Mouse (Mus musculus): ENCODE results near the gene Ppan. TPM values are rescaled to one million over a fixed set of nuclear protein-coding genes. Genes with fewer than 3 reads are reported as not detected.

Gene Ppan
- 10 to 100 TPM; 39.8 to 41.1 TPM for total RNA-seq (2021)
- long read RNA-seq, experiment 1, transcript Ppan-201 (11 exons, 1,670 nt), result major isoform, 15 of 28 reads
- long read RNA-seq, experiment 1, partial matches to known transcripts, result 3 of 28 reads
- long read RNA-seq, experiment 1, other reads (novel, unspliced or antisense), result 9 of 28 reads
- long read RNA-seq, experiment 2, transcript Ppan-201 (11 exons, 1,670 nt), result major isoform, 45 of 65 reads
- long read RNA-seq, experiment 2, partial matches to known transcripts, result 11 of 65 reads
- long read RNA-seq, experiment 2, other reads (novel, unspliced or antisense), result 8 of 65 reads

DNA sequence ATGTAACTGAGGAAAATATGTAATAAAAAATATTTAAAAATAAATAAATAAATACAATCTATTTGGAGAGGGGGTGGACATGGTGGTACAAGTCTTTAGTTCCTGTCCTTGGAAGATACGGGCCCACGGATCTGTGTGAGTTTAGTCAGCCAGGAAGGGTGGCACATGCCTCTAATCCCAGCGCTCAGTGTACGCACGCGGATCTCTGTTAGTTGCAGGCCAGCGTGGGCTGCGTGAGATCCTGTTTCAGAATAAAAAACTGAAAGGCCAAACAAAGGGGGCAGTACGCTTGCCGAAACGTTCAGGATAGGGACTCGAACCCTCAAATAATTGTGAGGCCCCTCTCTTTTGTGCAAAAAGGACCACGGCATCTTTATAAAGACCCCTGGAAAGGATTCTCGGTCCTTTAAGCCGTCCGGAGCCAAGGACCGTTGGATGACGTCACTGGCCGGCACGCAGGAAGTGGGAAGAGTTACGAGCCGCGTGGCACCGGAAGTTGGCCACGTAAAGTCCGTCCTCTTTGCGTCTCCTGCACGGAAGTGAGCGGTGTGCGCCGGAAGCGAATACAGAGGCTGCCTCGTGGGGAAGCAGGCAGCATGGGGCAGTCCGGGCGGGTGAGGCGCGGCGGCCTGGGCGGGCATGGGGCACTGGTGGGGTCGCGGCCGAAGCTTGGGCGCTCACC, at the start of gene Ppan:
Gene Ppan, plus strand, starts transcription at position 472 of the 682 bp plus-strand sequence.
- peak; percentile 89 to 91 for DNase-seq (ENCODE audit: low spot score in 2 of 2)

DNA sequence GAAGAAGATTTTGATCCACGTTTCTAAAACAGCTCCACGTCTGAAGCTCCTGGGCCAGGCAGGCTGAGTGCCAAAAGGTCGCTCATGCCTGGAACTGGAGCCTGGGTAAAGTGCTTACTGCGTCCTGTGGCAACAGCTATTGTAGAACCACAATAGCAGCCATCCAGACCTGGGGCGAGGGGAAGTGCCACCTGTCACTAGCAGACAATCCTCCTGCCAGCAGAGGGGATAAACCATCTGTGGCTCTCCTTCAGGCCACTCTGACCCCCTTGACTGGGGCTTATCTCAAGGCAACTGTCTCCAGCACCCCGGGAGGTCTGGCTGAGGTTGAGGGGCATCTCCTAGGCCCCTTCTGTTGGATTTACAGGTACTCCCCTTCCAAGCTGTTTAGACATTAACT, 49.0 kb upstream of the Ppan start:
- no peak for DNase-seq (ENCODE audit: low spot score in 2 of 2)

DNA sequence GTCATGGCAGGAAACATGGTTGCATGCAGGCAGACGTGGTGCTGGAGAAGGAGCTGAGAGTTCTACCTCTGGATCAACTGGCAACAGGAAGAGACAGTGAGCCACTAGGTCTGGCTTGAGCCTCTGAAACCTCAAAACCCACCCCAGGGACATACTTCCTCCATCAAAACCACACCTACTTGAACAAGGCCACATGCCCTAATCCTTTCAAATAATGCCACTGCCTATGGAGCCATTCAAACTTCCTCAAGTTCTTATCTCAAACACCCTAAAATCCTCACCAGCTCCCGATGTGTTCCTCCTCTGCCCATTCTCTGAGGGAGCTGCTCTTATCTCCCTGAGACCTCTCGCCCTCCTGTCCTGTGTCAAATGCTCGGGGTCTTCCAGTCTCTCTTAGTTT, 45.8 kb upstream of the Ppan start:
- DNase-seq (ENCODE audit: low spot score in 2 of 2), result no peak

DNA sequence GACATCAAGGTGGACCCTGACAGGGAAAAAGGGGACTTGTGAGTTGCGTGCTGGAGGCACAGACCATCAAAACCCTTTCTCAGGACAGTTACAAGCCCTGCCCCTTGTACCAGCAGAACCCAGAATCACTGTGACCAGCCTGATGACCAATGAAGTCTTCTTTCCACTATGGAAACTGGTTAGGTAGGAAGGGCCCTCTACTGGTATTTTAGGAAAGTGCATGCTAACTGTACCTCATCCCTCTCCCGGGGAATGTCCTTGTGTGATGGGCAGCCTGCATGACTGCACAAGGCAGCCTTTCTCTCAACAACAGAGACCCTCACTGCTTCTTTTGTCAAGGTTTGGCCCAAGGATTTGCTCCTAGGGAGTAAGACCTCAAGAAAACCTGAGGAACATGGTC, 45.3 kb upstream of the Ppan start:
- DNase-seq (ENCODE audit: low spot score in 2 of 2), result peak in 1 of 2 experiments; percentile 15

DNA sequence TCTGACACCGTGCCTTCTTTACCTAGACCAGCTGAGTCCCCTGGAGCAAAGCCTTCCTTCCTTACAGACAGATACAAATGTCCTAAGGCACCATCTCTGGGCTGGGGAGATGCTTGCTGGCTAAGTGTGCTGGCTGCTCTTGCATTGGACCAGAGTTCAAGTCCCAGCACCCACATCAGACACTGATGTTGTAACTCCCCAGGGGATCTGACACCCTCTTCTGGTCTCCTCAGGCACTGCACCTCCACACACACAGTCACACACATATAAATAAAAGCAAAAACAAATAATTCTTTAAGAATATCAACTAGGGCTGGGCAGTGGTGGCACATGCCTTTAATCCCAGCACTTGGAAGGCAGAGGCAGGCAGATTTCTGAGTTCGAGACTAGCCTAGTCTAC, 37.8 kb upstream of the Ppan start:
- no peak for DNase-seq (ENCODE audit: low spot score in 2 of 2)

DNA sequence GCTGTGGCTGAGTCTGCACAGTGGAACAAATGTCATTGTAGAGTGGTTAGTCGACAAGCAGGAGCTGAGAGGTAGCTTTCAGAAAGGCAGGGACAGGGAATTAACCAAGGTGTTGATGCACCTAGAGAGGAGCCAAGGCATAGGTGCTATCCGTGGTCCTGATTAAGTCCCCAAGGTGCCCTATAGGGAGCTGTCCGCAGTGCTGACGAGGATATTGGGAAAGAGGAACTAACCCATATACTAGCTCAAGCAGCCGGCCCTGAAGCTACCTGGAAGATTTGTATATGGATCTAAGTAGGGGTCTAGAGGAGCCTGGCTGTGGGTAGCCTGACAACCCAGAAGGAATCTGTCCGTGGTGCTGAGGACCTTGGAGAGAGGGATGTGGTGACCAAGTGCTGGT, 30.8 kb upstream of the Ppan start:
- DNase-seq (ENCODE audit: low spot score in 2 of 2), result peak; percentile 31 to 36

DNA sequence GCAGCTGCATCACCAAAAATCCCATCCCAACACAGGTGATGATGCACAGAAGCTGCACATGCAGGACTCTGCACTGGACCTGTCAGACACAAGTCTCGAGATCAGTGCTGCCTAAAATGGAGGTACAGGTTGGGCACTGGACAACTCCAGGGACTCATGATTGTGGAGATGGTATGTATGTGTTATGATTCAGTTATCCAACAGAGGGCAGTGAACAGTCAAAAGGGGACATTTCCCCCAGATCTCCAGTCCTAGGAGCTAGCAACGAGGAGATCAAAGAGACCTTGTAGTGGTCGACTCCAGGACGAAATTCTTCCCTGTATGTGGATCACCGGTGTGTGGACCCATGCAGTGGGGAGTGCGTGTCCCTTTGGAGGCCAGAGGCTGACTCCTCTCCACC, 28.0 kb upstream of the Ppan start:
- DNase-seq (ENCODE audit: low spot score in 2 of 2), result no peak

DNA sequence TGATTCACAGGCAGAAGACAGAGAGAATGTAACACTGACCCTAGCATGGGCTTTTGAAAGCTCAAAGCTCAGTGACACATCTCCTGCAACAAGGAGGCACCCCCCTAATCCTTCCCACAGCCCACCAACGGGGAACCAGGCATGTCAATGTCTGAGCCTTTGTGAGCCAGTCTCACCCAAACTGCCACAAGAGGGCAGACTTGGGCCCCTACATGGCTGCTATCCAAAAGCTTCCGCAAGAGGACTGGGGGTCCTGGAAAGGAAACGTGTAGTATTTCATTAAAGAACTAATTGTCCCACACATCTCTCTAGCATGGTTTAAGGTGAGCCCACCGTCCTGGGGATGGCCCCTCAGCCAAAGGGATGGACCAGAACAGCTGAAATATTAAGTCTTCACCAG, 26.2 kb upstream of the Ppan start:
- DNase-seq (ENCODE audit: low spot score in 2 of 2), result peak in 1 of 2 experiments; percentile 57

DNA sequence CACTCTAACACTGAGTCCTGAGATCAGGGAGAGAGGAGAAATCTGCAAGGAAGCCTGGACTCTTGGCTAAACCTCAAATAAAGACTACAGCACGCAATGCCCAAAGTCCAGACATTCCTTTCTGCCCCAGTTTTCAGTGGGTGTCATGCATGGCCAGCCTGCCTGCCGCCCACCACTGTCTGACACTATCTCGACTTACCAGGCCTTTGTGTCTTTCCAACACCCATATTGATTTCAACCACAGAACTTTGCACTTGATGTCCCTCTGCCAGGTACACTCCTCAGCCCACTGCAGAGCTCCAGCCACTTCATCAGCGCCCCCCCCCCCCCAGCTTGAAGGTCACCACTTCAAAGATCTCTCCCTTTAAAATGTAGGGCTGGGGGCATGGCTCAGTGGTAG, 25.8 kb upstream of the Ppan start:
- DNase-seq (ENCODE audit: low spot score in 2 of 2), result no peak

DNA sequence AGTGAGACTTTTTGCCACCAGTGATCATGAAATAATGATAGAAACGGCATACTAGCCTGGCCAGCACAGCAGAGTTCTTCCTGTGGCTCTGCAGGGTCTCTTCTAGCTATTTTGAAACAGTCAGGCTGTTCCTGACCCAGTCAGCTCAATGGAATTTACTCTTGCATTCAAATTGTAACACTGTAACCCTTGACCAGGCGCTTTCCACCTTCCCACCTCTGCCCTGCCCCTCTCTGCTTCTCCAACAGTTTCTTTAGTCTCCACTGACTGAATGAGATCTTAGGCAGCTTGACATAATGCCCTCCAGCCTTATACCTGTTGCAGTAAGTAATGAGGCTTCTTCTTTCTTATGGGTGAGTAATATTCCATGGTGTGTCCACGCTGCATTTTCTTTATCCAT, 21.1 kb upstream of the Ppan start:
- DNase-seq (ENCODE audit: low spot score in 2 of 2), result no peak

DNA sequence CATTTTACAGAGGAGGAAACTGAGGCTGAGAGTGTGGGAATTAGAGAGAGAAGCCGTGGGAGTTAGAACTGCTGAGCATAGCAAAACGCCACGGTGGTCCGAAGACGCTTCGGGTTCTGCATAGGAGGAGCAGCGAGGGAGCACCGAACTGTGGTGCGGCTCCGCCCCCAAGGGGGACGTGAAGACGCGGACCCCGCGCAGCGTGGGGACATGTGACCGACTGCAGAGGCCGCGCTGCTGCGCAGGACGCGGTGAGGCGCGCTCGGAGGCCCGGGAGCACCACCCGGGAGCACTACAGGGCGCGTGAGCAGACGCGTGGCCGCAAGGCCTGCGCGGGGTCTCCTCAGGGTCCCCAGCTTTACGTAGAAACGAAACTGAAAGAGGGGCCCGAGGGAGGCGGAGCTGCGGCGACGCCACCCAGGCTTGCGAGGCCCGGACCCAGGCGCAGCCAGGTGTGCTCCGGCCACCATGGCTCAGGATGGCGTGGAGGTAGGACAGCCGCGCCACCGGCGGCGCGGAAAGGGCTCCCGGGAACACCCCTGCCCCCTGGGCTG, 19.4 kb upstream of the Ppan start, which contains the start of gene A230050P20Rik:
Gene A230050P20Rik, plus strand, starts transcription at position 195 of the 554 bp plus-strand sequence.
- peak; percentile 56 to 69 for DNase-seq (ENCODE audit: low spot score in 2 of 2)

DNA sequence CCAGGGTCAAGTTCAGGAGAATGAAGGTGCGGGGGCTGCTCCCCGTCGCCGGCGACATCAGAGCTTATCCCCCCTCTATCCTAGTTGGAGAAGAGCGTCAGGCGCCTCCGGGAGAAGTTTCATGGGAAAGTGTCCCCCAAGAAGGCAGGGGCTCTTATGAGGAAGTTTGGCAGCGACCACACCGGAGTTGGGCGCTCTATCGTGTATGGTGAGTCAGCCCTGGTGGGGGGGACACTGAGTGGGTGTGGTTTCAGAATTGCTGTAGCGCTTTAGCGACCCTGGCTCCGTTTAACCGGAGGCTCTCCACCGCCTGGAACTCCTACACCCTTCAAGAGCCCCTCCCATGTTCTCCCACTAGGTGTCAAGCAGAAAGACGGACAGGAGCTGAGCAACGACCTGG, 18.7 kb upstream of the Ppan start:
- DNase-seq (ENCODE audit: low spot score in 2 of 2), result peak in 1 of 2 experiments; percentile 28

DNA sequence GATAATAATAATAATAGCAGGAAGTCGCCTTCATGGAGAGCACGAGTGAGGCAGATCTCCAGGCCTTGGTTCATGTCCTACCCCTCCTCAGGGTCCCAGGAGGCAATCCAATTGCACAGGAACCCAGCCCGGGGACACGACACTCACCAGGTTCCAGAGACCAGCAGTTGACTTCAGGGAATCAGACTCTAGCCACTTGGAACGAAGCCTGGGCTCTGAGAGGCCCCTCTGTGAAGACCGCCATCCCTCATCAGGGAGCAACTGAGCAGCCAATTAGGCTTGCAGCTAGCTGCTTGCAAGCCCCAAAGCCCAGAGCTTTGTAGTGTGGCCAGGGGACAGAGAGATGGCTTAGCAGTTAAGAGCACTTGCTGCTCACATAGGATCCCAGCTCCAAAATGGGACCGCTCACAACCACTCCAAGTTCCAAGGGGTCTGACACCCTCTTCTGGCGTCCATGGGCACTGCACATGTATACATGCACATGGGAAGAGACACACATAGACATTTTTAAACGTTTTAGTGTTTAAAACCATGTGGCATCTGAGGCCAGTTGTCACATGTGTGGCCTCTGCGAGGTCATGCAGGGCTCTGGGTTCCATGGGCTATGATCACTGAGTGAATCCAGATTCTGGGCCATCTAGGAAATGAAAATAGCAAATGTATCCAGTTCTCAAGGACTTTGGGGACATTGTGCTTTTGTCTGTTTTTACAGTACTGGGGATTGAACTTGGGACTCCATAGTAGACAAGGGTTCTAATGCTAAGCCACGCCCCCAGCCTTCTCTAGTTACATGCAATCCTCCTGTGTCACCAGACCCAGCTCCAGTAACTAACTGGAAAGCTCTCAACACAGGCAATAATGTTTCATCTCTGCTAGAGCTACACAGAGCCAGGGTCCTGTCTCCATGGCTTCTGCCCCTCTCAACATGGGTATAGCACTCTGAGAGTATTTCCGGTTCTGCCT, 17.5 kb upstream of the Ppan start:
- DNase-seq (ENCODE audit: low spot score in 2 of 2), result no peak

DNA sequence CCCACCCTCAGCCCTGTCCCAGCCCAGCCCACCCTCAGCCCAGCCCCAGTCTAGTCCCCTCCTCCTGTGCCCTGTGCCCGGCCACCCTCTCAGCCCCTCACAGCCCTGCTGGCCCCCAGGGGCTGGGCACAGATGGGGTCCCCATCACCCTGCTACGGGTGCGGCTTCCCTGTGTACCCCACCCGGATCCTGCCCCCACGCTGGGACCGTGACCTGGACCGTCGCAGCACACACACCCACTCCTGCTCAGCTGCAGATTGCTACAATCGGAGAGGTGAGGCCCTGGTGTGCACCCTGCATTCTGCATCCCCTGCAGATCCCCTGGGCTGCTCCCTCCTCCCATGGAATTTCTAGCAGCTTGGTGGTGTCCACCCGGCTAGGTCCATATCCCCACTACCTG, 15.0 kb upstream of the Ppan start:
- no peak for DNase-seq (ENCODE audit: low spot score in 2 of 2)

DNA sequence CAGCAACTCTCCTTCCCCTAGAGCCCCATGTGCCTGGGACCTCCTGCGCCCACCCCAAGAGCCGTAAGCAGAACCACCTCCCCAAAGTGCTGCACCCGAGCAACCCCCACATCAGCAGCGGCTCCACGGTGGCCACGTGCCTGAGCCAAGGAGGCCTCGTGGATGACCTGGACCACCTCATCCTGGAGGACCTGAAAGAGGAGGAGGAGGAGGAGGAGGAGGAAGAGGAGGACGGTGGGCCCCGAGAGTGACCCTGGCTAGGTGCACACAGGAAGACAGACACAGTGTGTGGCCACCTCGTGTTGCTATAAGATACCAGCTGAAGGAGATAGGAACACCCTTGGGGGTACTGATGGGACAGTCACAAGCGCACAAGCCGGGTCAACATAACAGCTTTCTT, 14.5 kb upstream of the Ppan start:
- DNase-seq (ENCODE audit: low spot score in 2 of 2), result no peak

DNA sequence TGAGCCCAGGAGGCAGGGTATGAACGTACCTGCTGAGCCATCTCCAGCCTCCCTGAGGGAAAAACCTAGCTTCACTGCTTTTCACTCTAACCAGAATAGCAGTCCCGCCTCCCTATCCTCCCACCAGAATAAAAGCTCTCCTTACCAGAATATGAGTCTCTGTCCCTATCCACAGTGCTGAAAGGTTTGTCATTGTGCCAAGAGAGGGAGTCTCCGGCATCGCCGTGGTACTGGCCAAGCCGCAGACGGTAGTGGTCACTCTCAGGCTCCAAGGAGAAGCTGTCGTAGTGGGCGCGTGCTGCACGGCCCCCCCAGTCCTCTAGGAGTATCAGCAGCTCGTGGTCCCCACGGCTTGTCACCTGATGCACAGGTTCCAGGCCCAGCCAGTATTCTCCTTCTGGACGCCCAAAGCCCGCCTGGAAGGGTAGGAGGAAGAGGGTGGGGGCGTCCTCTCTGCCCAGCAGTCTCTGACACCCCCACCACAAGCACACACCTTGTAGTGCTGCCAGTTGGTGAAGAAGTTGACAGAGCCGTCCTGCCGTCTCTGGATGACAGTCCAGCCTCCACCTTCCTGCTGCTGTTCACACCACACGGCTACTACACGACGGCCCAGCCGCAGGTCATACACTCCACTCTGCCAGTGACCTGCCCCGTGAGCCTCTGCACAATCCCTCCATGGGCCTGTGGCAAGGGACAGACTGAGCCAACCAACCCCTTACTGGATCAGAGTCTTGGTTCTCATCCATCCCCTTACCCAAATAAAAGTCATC, 12.8 kb upstream of the Ppan start:
- DNase-seq (ENCODE audit: low spot score in 2 of 2), result no peak

DNA sequence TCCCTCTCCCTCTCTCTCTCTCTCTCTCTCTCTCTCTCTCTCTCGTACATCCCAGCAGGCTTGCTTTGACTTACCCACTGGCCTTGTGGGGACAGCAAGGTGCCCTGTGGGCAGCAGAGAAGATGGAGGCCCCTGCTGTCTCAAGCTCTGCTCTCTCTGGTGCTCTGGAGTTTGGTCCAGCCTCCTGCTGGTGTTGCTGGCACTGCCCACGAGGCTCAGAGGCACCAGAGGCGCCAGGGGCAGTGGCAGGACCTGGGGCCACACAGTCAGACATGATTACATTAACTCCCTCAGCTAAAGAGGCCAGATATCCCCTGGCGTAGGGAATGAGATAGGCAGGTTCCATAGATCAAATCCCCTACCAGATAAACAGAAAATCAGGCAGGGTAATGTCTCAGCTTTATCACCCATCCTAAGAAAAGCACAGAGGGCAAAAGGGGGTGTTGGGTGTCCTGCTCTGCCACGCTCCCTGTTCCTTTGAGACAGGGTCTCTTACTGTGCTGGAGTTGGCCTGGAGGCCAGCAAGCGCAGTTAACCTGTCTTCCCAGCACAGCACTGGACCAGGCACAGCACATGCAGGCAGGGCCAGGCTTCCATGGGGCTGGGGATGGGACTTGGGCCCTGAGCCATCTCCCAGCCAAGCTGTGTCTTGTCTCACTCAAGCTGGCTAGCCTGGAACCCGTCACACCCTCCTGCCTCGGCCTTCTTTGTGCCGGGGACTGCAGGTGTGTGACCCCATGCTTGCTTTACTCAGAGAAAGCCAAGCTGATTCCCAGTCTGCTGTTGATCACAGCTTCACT, 11.5 kb upstream of the Ppan start:
- DNase-seq (ENCODE audit: low spot score in 2 of 2), result no peak

DNA sequence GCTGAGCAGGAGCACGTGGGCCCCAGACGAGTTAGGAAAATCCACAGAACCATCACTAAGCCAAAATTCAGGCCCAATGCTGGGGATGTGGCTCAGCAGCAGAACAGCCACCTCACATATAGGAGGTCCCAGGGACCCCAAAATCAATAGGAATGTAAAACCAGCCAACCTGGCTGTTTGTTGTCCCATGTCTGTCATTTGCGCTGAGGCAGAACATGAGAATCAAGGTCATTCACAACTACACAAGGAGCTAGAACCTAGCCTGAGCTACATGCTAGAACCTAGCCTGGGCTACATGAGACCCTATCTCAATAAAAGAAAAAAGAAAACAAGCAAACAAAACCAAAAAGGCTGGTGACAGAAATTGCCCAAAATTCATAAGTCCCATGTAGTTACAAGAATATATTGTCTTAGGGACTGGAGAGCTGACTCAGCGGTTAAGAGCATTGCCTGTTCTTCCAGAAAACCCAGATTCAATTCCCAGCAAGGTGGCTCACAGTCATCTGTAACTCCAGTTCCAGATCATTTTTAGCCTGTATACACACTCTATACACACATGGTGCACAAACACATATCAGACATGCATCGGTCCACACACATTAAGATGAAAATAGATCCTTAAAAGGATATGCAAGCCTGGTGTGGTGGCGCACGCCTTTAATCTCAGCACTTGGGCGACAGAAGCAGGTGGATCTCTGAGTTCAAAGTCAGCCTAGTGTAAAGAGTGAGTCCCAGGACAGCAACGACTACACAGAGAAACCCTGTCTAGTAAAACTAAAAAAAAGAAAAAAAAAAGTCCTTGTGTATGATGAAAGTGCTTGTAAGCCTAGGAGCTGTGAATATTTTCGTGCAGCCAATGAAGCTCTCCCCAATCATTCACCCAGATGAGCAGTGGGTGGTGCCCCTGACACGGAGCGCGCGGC, 10.6 kb upstream of the Ppan start:
- DNase-seq (ENCODE audit: low spot score in 2 of 2), result no peak
